Mouse (Mus musculus) stomach, postnatal 0 days (tissue): ENCODE measurements around the gene Acsl6.

Source experiments
- CTCF ChIP-seq: IDR thresholded peaks from 2 replicates; pipeline ENCODE4 v1.5.1; 2016; ENCODE audit warnings: antibody characterized with exemption, low read depth, mild to moderate bottlenecking, moderate library complexity
- EP300 ChIP-seq: optimal IDR thresholded peaks from 2 replicates; pipeline ENCODE3; 2016; ENCODE audit warnings: antibody characterized with exemption

GRCm38 (mm10) chr11:54406930-54407546 is 103.4 kb downstream of the Acsl6 start:
- TF ChIP-seq CTCF (no peak), EP300 (no peak)
